Mouse (Mus musculus): ENCODE data around the gene Ccnk. TPM values are rescaled to one million over a fixed set of nuclear protein-coding genes. Genes with fewer than 3 reads are reported as not detected.

Ccnk gene
- 104 to 118 TPM (median 111 TPM) in 4 replicates for total RNA-seq (2023)

DNA sequence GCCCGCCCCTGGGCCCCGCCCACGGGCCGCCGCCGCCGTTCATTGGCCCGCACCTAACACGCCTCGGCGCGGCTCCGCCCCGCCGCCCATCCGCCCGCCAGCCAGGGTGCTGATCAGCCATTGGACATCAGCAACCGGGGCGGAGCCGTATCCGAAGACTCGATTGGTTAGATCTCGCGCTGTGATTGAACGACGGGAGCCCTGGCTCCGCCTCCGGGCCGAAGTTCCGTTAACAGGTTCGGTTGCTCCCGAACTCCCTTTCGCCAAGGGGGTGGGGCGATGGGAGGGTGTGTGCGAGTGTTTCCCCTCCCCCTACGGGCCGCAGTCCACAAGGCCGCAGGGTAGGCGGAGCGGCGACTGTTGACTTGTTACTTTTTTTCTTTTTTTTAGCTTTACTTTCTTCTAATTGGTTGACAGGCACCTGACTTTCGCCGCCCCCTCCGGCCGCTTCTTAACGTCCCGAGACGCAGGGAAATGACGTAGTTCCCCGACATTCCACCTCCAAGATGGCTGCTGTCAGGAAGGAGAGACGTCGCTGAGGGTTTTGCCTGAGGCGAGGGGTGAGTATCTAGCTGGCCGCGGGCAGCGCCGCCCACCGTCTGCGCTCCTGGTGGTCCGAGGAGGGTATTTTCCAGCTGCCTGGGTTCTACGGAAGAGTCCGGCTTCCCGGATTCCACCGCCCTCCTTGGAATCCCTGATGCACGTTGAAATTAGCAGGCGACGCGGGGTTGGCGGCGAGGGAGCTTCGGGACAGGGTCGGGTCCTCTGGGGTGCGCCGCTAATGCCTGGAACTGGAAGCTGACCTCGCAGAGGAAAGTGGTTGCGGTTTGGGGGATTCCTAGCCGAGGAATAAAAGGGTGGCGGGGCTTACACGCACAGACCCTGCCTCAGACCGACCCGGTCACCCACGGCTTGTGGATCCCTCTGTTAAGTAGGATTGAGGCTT is at the start of gene Ccnk:
Ccnk (plus strand) TSS at position 259 of the 946 bp plus-strand sequence.

DNA sequence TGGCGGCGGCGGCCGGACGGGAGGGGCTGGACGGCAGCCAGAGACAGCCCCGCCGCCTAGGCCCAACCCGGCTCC is 296 bp upstream of the Ccnk start, which contains the start of gene Setd3:
Setd3 (minus strand) TSS at position 69 of the 75 bp plus-strand sequence.

Other genes starting within 250 kb of the Ccnk start
- 0.27 to 0.75 TPM (median 0.36 TPM) in 4 replicates for gene Bcl11b, start 176.0 kb upstream of the Ccnk start, total RNA-seq (2023)
- gene Setd3, start 265 bp upstream of the Ccnk start, total RNA-seq (2023): 57.5 to 68.0 TPM (median 63.6 TPM) in 4 replicates
- gene Ccdc85c, start 95.8 kb downstream of the Ccnk start, total RNA-seq (2023): 0.56 to 0.92 TPM (median 0.80 TPM) in 4 replicates
- not detected in 4 replicates for gene Hhipl1, start 126.7 kb downstream of the Ccnk start, total RNA-seq (2023)
- gene Cyp46a1, start 154.8 kb downstream of the Ccnk start, total RNA-seq (2023): 0.25 TPM in 1 of 4 replicates, not detected in the others
- not detected in 4 replicates for gene Eml1, start 191.4 kb downstream of the Ccnk start, total RNA-seq (2023)